Mouse (Mus musculus) bone marrow macrophage, adult 2 months (primary cell): ENCODE results near the gene Mettl24.

Experiments
- CTCF ChIP-seq: IDR thresholded peaks from 2 replicates; pipeline ENCODE4 v1.5.1; 2012; ENCODE audit warnings: low read depth, mild to moderate bottlenecking, low read length, moderate library complexity
- POLR2A ChIP-seq: IDR thresholded peaks from 2 replicates; pipeline ENCODE4 v1.6.1; 2012; ENCODE audit warnings: mild to moderate bottlenecking, low read depth, low read length, borderline replicate concordance

- TF ChIP-seq CTCF (no peak), POLR2A (no peak)
Measured at GRCm38 (mm10) chr10:40730200-40730599, 47.1 kb downstream of the Mettl24 start.
